Mouse (Mus musculus) limb, embryonic 14.5 days (tissue): Measurements from ENCODE around the gene Rflnb. TPM values are rescaled to one million over a fixed set of nuclear protein-coding genes. Genes with fewer than 3 reads are reported as not detected.
A peak's percentile ranks its signal among the peaks of the same experiment; 100 is the strongest.

Experiments used
- ATAC-seq: fragments of 200-750 bp; cut with Nextera tagmentation; 2 replicates; pipeline ENCODE4 v1.8.0; 2017; ENCODE audit warnings: low read depth, moderate number of reproducible peaks, moderate TSS enrichment; ENCODE audit not compliant: low FRiP score
- DNase-seq: peaks from one replicate; pipeline ENCODE4 v3.0.0-alpha.2; 2015; ENCODE audit warnings: low spot score
- H3K27ac ChIP-seq: fragments of 300-500 bp; sonication (generic); replicated peaks from 2 replicates; pipeline ENCODE4 v1.5.1; 2014; ENCODE audit warnings: low read depth, mild to moderate bottlenecking, low read length, moderate library complexity, mixed read lengths
- H3K27me3 ChIP-seq: fragments of 300-500 bp; sonication (generic); 2 replicates; pipeline ENCODE4 v1.6.1; 2014; ENCODE audit warnings: low read length, mixed read lengths; ENCODE audit not compliant: control insufficient read depth, insufficient read depth
- H3K36me3 ChIP-seq: fragments of 300-500 bp; sonication (generic); 2 replicates; pipeline ENCODE4 v1.6.1; 2014; ENCODE audit warnings: mild to moderate bottlenecking, low read length, moderate library complexity, mixed read lengths; ENCODE audit not compliant: control insufficient read depth, insufficient read depth
- H3K4me1 ChIP-seq: fragments of 300-500 bp; sonication (generic); 2 replicates; pipeline ENCODE4 v1.6.1; 2014; ENCODE audit warnings: antibody characterized with exemption, low read length, mixed read lengths; ENCODE audit not compliant: control insufficient read depth, insufficient read depth
- H3K4me2 ChIP-seq: fragments of 300-500 bp; sonication (generic); replicated peaks from 2 replicates; pipeline ENCODE4 v1.6.1; 2014; ENCODE audit warnings: low read depth, mild to moderate bottlenecking, low read length, moderate library complexity; ENCODE audit not compliant: severe bottlenecking
- H3K4me3 ChIP-seq: fragments of 300-500 bp; sonication (generic); replicated peaks from 2 replicates; pipeline ENCODE4 v1.5.1; 2014; ENCODE audit warnings: low read length
- H3K9ac ChIP-seq: fragments of 300-500 bp; sonication (generic); 2 replicates; pipeline ENCODE4 v1.6.1; 2014; ENCODE audit warnings: mild to moderate bottlenecking, low read depth, low read length, moderate library complexity; ENCODE audit not compliant: severe bottlenecking
- H3K9me3 ChIP-seq: fragments of 300-500 bp; sonication (generic); 2 replicates; pipeline ENCODE4 v1.6.1; 2016; ENCODE audit warnings: low read length; ENCODE audit not compliant: control insufficient read depth
- POLR2A ChIP-seq: fragments of 200-500 bp; IDR thresholded peaks from 2 replicates; pipeline ENCODE4 v1.8.0; 2012; ENCODE audit warnings: inconsistent platforms, mild to moderate bottlenecking, moderate library complexity, borderline replicate concordance; ENCODE audit not compliant: insufficient read depth, insufficient read length; ENCODE audit errors: extremely low read depth
- WGBS: fragments of 180-500 bp; shearing (Covaris S2); extraction: QIAGEN DNeasy Blood & Tissue Kit; methylation state at CpG from one replicate; pipeline ENCODE4 v1.1.7; 2014; 5-methylcytosine and 5-hydroxymethylcytosine counted together
- polyA plus RNA-seq, 2 experiments: library from polyadenylated mRNA; depleted of rRNA in 1 of 2; stranded (reverse) in 1 of 2; unstranded in 1 of 2; fragments of >200 nt; fragmentation: Nextera tagmentation in 1 of 2; extraction: Ambion mirVana in 1 of 2; gene quantifications; 2 replicates each; pipeline versions ENCODE4 v1.2.1 to v1.2.3; 2012 to 2014

Rflnb gene
- polyA plus RNA-seq, 2 experiments, result 28.9 to 52.2 TPM

DNA sequence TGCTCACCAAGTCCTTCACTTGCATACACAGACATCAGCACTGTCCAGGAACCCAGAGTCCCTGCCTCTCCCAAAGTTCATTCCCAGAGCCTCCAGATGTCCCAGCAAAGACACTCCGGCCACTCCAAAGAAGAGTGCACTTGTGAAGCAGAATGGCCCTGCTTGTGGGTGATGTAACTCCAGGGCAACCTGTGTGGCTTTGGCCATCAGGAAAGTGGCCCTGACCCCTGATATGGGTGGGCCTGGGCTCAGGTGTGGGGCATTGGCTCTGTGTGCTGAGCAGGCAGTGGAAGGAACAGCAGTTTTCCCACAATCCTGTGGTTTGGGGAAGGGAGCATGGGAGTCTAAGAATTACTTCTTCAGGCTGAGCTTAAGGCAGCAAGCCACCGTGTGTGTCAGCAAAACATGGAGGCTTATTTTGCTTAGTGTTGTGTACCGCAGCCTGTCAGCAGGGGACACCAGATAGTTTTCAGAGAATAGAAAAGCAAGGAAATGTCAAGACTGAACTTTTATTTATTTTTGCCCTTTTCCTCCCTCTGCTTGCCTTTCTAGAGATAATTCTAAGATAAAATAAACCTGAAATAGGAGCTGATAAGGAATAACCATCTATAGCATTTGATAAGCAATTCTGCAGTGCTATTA, 26.2 kb downstream of the Rflnb start:
- 0 out of 2 replicates have a peak, but pooled peaks cover 3% of the 10 kb centered on the region for H3K4me1 ChIP-seq
- WGBS, result 56% methylated on average over 3 of the region's 3 CpGs
- H3K9me3 ChIP-seq, result no peaks in the 10 kb centered on the region
- no peak for TF ChIP-seq POLR2A
- no peaks in the 10 kb centered on the region for H3K27me3 ChIP-seq
- no peaks in the 10 kb centered on the region for H3K36me3 ChIP-seq
- no peak for DNase-seq
- no peak for ATAC-seq
- H3K4me2 ChIP-seq, result no peak overlapping the region
- H3K4me3 ChIP-seq, result no peak overlapping the region
- H3K27ac ChIP-seq, result no peak overlapping the region
- H3K9ac ChIP-seq, result no peak overlapping the region

DNA sequence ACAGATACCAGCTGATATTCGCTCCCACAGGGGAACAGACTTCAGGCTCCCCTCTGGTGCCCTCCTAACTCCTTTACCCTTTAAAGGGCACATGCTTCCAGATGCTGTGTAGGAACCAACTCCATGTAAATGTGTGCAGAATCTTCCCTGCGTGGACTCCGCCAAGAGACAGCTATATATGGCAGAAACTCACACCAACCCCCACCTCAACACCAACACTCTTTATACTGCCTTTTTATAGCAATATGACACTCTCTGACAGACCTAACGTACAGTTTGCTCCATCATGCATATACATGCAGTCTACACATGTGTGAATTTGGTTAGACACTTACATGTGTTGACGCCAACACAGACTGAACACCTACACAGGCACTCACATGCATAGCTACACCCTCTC, 26.9 kb downstream of the Rflnb start:
- Histone ChIP-seq H3K27ac (no peak overlapping the region), H3K27me3 (no peaks in the 10 kb centered on the region), H3K9me3 (no peaks in the 10 kb centered on the region), H3K36me3 (no peaks in the 10 kb centered on the region), H3K9ac (no peak overlapping the region), H3K4me2 (no peak overlapping the region), H3K4me3 (no peak overlapping the region), H3K4me1 (0 out of 2 replicates have a peak, but pooled peaks cover 3% of the 10 kb centered on the region)
- no peak for ATAC-seq
- no peak for DNase-seq
- TF ChIP-seq POLR2A, result no peak
- WGBS, result 79% methylated on average over 5 of the region's 5 CpGs

DNA sequence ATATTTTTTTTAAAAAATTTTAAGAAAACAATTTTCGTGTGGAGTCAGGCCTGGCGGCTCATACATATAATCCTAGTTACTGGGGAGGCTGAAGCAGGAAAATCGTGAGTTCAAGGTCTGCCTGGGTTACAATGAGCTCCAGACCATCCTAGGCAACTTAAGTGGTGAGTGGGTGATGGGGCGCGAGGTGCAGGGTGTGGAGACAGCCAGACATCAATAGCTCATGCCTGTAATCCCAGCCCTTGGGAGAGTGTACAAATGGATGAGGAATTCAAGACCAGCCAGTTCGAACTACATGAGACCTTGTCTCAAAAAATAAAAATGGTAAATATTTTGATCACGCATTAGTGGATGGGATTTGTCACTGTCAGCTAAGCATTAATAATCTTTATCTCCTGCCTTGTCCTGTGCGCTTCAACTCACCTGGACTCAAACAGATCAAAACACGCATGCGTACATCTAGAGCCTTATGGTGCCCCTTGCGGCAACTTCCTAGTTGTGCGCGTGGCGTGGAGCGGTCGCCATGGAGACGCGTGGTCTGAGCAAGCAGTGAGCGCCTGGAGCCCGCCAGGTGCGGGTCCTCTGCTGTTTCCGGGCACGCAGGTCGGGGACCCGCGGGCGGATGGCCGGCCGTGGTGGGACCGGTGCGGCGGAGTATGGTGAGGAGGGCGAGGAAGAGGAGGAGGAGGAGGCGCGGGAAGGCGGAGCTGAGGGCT, 28.0 kb downstream of the Rflnb start, which contains the start of gene 1700016K19Rik:
TSS of gene 1700016K19Rik (plus strand) at position 473 of the 716 bp plus-strand sequence.
- peak within 1 kb of the TSS; percentile 53 for H3K4me3 ChIP-seq
- no peak for TF ChIP-seq POLR2A
- 0 out of 2 replicates have a peak, but pooled peaks cover 3% of the 10 kb centered on the region for H3K4me1 ChIP-seq
- peak; percentile 78; the same call in 1 of the 2 replicates for ATAC-seq
- no peak within 1 kb of the TSS for H3K27ac ChIP-seq
- no peaks in the 10 kb centered on the region for H3K27me3 ChIP-seq
- WGBS, result 12% methylated on average over 36 of the region's 36 CpGs
- H3K9me3 ChIP-seq, result no peaks in the 10 kb centered on the region
- peak within 1 kb of the TSS; percentile 88 for H3K4me2 ChIP-seq
- H3K36me3 ChIP-seq, result no peaks in the 10 kb centered on the region
- peak within 1 kb of the TSS; percentile 56 for H3K9ac ChIP-seq
- peak; percentile 81 for DNase-seq

DNA sequence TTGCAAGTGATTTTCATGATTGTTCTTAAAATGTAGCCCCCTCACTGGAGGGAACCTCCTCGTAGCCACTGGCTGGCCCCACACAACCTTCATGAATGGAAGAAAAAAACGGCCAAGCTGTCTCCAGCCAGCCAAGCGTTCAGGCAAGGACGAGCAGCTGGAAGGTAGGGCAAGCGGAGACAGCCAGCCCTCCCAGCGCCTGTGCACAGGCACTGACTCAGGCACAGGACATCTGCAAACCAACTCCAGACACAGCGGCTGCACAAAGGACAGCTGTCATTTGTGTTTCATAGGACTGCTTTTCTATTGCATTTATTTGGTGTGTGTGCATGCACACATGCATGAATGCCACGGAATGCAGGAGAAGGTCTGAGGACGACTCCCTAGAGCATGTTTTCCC, 33.2 kb downstream of the Rflnb start:
- DNase-seq (no peak), ATAC-seq (no peak)
- Histone ChIP-seq H3K9me3 (no peaks in the 10 kb centered on the region), H3K9ac (no peak overlapping the region), H3K4me1 (no peaks in the 10 kb centered on the region), H3K27ac (no peak overlapping the region), H3K4me2 (no peak overlapping the region), H3K4me3 (no peak overlapping the region), H3K36me3 (no peaks in the 10 kb centered on the region), H3K27me3 (no peaks in the 10 kb centered on the region)
- WGBS, result 52% methylated on average over 9 of the region's 9 CpGs
- no peak for TF ChIP-seq POLR2A

DNA sequence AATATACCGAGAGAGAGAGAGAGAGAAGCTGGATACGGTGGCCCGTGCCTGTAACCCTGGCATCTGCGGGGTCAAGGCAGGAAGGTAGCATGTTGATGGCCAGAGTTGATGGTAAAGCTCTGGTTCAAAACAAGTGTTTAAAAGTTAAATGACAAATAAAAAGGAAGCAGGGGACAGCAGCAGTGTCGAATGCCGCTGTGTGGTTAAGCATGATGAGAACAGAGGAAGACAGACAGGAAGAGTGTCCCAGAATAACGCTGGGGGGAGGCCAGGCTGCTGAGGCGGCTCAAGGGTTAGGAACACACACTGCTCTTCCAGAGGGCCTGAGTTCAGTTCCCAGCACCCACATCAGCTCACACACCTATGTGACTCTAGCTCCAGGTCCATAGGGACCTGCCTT, 35.1 kb downstream of the Rflnb start:
- H3K4me1 ChIP-seq, result no peaks in the 10 kb centered on the region
- TF ChIP-seq POLR2A, result no peak
- H3K4me3 ChIP-seq, result no peak overlapping the region
- ATAC-seq, result no peak
- H3K27ac ChIP-seq, result no peak overlapping the region
- WGBS, result 83% methylated on average over 8 of the region's 8 CpGs
- H3K9ac ChIP-seq, result no peak overlapping the region
- H3K36me3 ChIP-seq, result no peaks in the 10 kb centered on the region
- no peaks in the 10 kb centered on the region for H3K27me3 ChIP-seq
- no peaks in the 10 kb centered on the region for H3K9me3 ChIP-seq
- no peak for DNase-seq
- H3K4me2 ChIP-seq, result no peak overlapping the region
